Mouse (Mus musculus) left cerebral cortex, postnatal 14 days (tissue): Measurements from ENCODE around the gene Tmem106a. TPM values are rescaled to one million over a fixed set of nuclear protein-coding genes. Genes with fewer than 3 reads are reported as not detected.
"Not testable (repeated sequence)": the region's sequence is repeated elsewhere in the genome, so short reads cannot be mapped to it uniquely, and the experiment has no call there.

Source experiments
- DNase-seq, 2 experiments: peaks; one replicate each; pipeline ENCODE4 v3.0.0; 2021 to 2022; ENCODE audit warnings: low spot score in 2 of 2, mixed read lengths in 1 of 2
- intact Hi-C: fragments of 180-260 bp; cut with DNase I; formaldehyde crosslinking; loops from one replicate; pipeline ENCODE4 v1.15.1; 2025
- total RNA-seq, 2 experiments: library from RNA; stranded (reverse); gene quantifications; 2 replicates each; pipeline ENCODE4 v1.2.3; 2021

Tmem106a gene
- total RNA-seq, 2 experiments from 2014 or later = 1.3 to 2.0 TPM

GRCm38 (mm10) chr11:101589444-101589843, 7.4 kb downstream of the Tmem106a start:
- intact Hi-C loops = no loop called here
- DNase-seq = peak; percentile 36 to 48

- no peak for DNase-seq
- intact Hi-C loops = no loop called here
These were observed 8.1 kb downstream of the Tmem106a start for GRCm38 (mm10) chr11:101589989-101590624.

- no peak for DNase-seq
- intact Hi-C loops = no loop called here
These were observed 17.1 kb downstream of the Tmem106a start, which contains the start of gene Gm11634 for GRCm38 (mm10) chr11:101599156-101599555. Gene Gm11634, minus strand, starts transcription at chr11:101599256.

DNA sequence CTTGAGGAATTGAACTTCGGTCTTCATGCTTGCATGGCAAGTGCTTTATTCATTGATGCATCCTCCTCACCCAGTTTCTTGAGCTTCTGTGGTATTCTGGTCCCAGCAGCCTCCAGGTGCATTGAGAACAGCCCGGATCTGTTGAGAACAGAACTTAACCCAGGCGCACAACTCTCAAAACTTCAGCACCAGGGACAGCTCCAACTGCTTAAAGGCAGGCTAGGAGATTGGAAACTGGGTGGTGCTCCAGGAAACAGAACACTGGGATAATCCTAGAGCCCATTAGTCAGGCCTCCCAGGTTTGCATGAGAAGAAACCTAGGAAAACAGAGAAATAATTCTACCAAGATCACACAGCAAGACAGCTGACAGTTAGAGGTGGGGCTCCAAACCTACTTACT, 20.4 kb downstream of the Tmem106a start:
- no peak for DNase-seq
- intact Hi-C loops = no loop called here

DNA sequence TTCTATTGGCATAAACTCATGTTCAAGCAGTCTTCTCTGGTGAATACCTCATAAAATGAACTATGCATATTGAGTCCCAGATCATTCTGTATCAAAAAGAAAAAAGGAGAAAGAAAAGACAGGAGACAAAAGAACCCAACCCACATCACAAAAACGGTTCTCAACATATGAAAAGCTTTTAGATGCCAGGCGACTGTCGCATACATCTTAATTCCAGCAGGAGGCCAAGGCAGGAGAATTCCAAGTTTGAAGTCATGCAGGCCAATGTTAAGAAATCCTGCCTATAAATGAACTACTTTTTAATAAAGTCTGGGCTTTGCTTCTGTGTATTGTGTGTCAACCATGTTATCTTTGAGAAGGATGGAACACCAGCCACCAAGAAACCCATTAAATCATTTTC, 22.1 kb downstream of the Tmem106a start:
- DNase-seq = no peak
- intact Hi-C loops = no loop called here

GRCm38 (mm10) chr11:101604531-101605453, 22.8 kb downstream of the Tmem106a start:
- DNase-seq = peak in 1 of 2 experiments; percentile 39
- intact Hi-C loops = not testable (repeated sequence)

DNA sequence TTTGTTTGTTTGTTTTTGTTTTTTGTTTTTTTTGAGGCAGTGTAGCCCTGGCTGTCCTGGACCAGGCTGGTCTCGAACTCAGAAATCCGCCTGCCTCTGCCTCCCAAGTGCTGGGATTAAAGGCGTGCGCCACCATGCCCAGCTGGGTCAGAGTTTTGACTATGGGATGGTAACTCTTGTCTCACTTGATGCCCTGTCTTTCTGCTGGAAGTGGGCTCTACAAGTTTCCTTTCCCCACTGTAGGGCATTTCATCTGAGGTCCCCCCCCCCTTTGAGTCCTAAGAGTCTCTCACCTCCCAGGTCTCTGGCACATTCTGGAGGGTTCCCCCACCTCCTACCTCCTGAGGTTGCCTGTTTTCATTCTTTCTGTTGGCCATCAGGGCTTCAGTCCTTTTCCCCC, 25.1 kb downstream of the Tmem106a start:
- DNase-seq, intact Hi-C loops: not testable (repeated sequence)

DNA sequence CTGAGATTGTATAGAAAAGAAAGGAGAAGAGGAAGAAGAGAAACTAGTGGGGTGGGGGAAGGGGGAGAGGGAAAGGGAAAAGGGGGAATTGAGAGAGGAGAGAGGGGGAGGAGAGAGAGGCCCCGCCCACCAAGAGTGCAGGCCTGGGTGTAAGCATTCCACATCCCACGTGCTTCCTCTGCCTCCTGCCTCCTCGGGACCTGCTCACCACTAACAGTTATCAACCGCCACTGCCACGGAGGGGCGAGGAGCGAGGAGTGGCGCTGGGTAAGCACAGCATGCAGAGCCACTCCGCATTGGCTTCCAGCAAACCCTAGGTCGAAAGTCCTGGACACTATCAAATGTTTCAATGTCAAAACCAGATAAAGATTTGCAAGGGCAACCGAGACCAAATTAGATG, 28.4 kb downstream of the Tmem106a start:
- no peak for DNase-seq
- intact Hi-C loops = no loop called here

GRCm38 (mm10) chr11:101613596-101613995, 31.6 kb downstream of the Tmem106a start:
- DNase-seq = no peak
- intact Hi-C loops = no loop called here

DNA sequence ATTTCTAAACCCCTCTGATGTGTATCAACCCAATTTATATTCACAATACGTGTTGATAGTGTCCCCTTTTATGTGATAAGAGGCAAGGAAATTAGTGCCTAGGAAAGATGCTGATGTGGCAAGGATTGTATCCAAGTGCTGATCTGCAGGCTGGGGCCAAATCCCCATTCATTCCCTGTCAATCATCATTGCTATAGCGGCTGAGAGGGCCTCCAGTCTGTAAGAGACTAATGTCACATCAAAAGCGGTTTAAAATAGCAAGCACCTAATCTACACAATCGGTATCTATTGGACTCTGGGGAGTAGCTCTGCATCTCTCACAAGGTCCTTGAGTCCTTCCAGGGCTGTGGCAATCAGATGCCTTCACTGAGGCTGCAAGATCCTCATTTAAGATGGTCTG, 32.1 kb downstream of the Tmem106a start:
- DNase-seq = no peak
- intact Hi-C loops = no loop called here

DNA sequence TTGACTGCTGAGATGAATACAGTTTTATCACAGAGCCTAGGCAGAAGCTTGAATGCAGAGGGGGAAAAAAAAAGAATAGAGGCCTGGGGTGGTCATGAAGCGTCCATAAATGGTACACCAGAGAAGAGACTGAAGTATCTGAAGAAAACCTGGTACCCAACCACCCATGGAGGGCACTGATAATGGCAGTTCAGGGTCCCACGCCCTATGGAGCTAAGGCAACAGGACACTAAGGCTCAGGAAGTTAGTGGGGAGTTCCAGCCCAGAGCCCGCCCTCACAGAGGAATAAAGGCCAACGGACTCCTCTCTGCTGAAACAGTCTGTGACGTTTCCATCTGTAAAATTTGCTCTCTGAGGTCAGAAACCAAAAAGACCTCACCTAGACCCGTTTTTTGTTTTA, 33.3 kb downstream of the Tmem106a start:
- intact Hi-C loops = no loop called here
- DNase-seq = no peak

DNA sequence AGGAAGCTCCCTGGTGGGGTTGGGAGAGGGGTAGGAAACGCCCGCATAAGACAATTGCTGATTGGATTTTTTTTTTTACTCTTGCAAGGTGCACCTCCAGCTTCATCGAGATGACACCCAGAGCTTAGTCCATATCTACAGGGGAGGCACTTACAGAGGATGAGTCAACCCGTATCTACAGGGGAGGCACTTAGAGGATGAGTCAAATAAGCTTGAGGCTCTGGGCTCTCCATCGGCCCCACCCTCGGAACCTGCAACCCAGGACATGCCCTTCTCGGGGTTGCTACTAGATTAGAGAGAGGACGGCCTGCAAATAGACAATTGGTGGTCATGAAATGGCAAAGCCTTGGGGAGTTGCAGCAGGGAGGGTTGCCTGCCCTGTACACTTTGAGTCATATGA, 34.1 kb downstream of the Tmem106a start:
- no peak for DNase-seq
- intact Hi-C loops = no loop called here

GRCm38 (mm10) chr11:101616948-101617767, 35.1 kb downstream of the Tmem106a start:
- no peak for DNase-seq
- intact Hi-C loops = no loop called here

DNA sequence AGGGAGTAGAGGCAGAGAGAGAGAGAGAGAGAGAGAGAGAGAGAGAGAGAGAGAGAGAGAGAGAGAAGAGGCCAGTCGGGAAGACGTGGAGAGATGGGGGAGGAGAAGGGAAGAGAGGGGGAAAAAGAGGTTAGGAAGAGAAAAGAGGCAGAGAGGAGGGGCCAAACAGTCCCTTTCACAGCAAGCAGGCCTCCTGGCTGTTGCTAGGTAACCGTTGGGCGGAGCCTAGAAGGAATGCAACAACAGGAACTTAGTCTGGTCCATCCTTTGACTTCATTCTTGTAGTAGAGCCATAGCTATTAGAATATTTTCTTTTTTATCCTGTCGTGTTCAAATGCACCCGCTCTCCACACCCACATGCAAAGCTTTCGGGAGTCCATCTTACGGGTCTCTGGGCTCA, 35.8 kb downstream of the Tmem106a start:
- peak; percentile 18 to 44 for DNase-seq
- intact Hi-C loops = no loop called here

- no peak for DNase-seq
- intact Hi-C loops = no loop called here
These were observed 36.6 kb downstream of the Tmem106a start for GRCm38 (mm10) chr11:101618596-101618995.

GRCm38 (mm10) chr11:101620022-101620655, 38.1 kb downstream of the Tmem106a start:
- DNase-seq, intact Hi-C loops: not testable (repeated sequence)

DNA sequence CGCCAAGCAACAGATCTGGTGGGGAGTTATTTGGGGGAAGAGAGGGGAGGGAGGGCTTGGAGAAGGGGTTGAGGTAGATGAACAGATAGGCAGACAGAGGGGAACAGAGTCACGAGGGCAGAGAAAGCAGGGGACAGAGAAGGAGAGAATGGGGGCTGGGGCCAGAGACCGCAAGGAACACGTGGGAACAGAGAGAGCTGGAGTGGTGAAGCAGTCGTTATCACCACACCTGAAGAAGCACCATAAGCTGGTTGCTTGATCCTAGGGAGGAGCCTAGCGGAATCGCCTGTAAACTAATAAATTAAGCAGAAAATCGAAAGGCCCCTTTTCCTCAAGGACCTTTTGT, 44.6 kb downstream of the Tmem106a start:
- intact Hi-C loops = no loop called here
- no peak for DNase-seq

DNA sequence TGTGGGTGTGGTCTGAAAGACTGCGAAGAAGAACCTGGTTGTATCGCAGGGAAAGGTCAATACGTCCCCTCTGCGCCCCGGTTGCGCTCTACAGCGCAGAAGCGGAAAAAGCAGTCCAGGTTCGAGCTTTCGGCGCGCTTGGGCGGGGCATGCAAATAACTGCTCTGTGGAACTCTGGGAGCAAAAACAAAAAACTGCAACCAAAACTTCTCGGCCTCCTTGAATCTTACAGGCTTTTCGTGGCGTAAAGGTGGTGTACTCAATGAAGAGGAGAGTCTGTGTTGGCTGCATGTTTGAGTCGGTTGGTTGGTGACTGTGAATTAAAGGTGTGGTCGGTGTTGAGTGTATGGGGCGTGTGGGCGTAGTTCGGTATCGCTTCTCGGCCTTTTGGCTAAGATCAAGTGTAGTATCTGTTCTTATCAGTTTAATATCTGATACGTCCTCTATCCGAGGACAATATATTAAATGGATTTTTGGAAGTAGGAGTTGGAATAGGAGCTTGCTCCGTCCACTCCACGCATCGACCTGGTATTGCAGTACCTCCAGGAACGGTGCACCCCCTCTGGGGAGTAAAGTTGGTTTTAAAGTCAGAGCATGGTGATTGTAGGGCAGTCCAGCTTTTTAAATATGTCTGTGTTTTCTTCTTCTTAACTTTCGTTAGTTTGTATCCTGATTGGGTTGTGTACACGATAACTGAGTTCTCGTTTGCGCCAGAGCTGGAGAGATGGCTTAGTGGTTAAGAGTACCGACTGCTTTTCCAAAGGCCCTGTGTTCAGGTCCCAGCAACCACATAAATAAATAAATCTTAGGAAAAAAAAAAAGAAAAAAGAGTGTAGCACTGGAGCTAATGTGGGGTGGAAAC, 45.2 kb downstream of the Tmem106a start, which contains the start of gene Rdm1:
Gene Rdm1, plus strand, starts transcription at position 201 of the 862 bp plus-strand sequence.
- intact Hi-C loops = no loop called here
- DNase-seq = peak; percentile 77 to 78
